Mouse (Mus musculus) midbrain, postnatal 0 days (tissue): Measurements from ENCODE around the gene Map3k14. TPM values are rescaled to one million over a fixed set of nuclear protein-coding genes. Genes with fewer than 3 reads are reported as not detected.
A peak's percentile ranks its signal among the peaks of the same experiment; 100 is the strongest.

Experiments
- ATAC-seq: fragments of 200-750 bp; cut with Nextera tagmentation; 2 replicates; pipeline ENCODE4 v1.8.0; 2017; ENCODE audit warnings: moderate number of reproducible peaks, mild to moderate bottlenecking, moderate TSS enrichment, moderate library complexity; ENCODE audit not compliant: low FRiP score
- DNase-seq: peaks from one replicate; pipeline ENCODE4 v3.0.0-alpha.2; 2015; ENCODE audit warnings: low spot score
- H3K27ac ChIP-seq: fragments of 300-500 bp; sonication (generic); 2 replicates; pipeline ENCODE4 v1.5.1; 2014; ENCODE audit warnings: low read depth, mild to moderate bottlenecking, low read length, mixed read lengths
- H3K27me3 ChIP-seq: fragments of 300-500 bp; sonication (generic); 2 replicates; pipeline ENCODE4 v1.6.1; 2014; ENCODE audit warnings: low read length, control low read depth, mixed read lengths; ENCODE audit not compliant: insufficient read depth
- H3K36me3 ChIP-seq: fragments of 300-500 bp; sonication (generic); 2 replicates; pipeline ENCODE4 v1.6.1; 2014; ENCODE audit warnings: low read length, control low read depth, mixed read lengths; ENCODE audit not compliant: insufficient read depth
- H3K4me1 ChIP-seq: fragments of 300-500 bp; sonication (generic); 2 replicates; pipeline ENCODE4 v1.6.1; 2014; ENCODE audit warnings: mild to moderate bottlenecking, control low read depth, antibody characterized with exemption, low read length, mixed read lengths; ENCODE audit not compliant: insufficient read depth
- H3K4me2 ChIP-seq: fragments of 300-500 bp; sonication (generic); 2 replicates; pipeline ENCODE4 v1.6.1; 2014; ENCODE audit warnings: low read depth, mild to moderate bottlenecking, low read length, mixed read lengths; ENCODE audit not compliant: poor library complexity, severe bottlenecking
- H3K4me3 ChIP-seq: fragments of 300-500 bp; sonication (generic); 2 replicates; pipeline ENCODE4 v1.5.1; 2014; ENCODE audit warnings: low read depth, mild to moderate bottlenecking, low read length, moderate library complexity
- H3K9ac ChIP-seq: fragments of 300-500 bp; sonication (generic); replicated peaks from 2 replicates; pipeline ENCODE4 v1.6.1; 2014; ENCODE audit warnings: mild to moderate bottlenecking, low read length, moderate library complexity, mixed read lengths; ENCODE audit not compliant: poor library complexity, severe bottlenecking
- H3K9me3 ChIP-seq: fragments of 300-500 bp; sonication (generic); 2 replicates; pipeline ENCODE4 v1.6.1; 2016; ENCODE audit warnings: low read length, control low read depth
- CTCF ChIP-seq: IDR thresholded peaks from 2 replicates; pipeline ENCODE4 v1.5.1; 2016; ENCODE audit warnings: antibody characterized with exemption, mild to moderate bottlenecking
- WGBS: fragments of 180-500 bp; shearing (Covaris S2); extraction: QIAGEN DNeasy Blood & Tissue Kit; methylation state at CpG from one replicate; pipeline ENCODE4 v1.1.7; 2014; 5-methylcytosine and 5-hydroxymethylcytosine counted together
- polyA plus RNA-seq: library from polyadenylated mRNA; unstranded; fragments of >200 nt; fragmentation: Nextera tagmentation; extraction: Ambion mirVana; gene quantifications from 2 replicates; pipeline ENCODE4 v1.2.1, GENCODE M21; 2015
- total RNA-seq: library from RNA; depleted of rRNA; stranded (reverse); fragments of >200 nt; gene quantifications from 2 replicates; pipeline ENCODE4 v1.2.3, GENCODE M21; 2014

The Map3k14 gene
- total and polyA plus RNA-seq, 2 experiments from 2014 or later: 1.7 to 6.1 TPM

DNA sequence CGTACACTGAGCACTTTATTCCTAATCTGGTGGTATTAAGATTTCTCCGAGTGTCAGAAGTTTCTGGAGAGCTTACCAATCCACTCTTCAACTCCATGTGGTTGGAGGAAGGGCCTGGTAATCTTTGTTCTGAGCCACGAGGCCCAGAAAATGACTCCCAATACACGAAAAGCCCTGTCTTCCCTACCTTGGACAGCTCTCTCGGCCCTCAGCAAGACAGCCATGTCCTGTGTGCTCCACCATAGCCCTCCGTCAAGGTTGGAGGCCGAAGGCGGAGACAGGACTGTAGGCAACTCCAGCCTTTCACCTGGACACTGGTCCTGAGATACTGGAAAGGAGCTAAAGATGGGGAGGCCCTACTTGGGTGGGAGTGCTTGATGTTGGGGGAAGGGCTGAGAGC, 57.0 kb downstream of the Map3k14 start:
- Histone ChIP-seq H3K36me3 (no peaks in the 10 kb centered on the region), H3K4me2 (no peak overlapping the region), H3K9ac (no peak overlapping the region), H3K4me1 (no peaks in the 10 kb centered on the region), H3K9me3 (no peaks in the 10 kb centered on the region), H3K27ac (no peak overlapping the region), H3K27me3 (no peaks in the 10 kb centered on the region), H3K4me3 (no peak overlapping the region)
- WGBS: 73% methylated on average over 8 of the region's 8 CpGs
- TF ChIP-seq CTCF: no peak
- no peak for DNase-seq
- no peak for ATAC-seq

DNA sequence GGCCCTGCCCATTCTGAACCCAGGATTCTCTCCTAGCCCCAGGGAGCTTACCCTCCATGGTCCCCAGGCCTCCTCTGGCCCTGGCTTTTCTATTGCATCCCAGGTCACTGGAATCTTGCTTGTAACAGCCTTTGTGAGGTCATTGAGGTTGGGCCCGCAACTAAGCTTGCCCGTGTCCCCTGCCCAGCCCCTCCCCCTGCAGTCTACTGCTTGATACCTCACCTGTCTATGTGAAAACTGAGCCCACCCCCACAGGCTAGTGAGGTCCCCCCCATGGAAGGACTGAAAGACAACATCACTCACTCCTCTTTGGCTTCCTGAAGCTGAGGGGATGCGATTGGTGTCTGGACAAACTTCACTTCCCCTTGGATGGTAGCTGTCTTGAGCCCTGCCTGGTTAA, 58.8 kb downstream of the Map3k14 start, which contains the start of gene 1700023F06Rik:
TSS of gene 1700023F06Rik (minus strand) at position 101 of the 400 bp plus-strand sequence.
- Histone ChIP-seq H3K9ac (no peak within 1 kb of the TSS), H3K9me3 (no peaks in the 10 kb centered on the region), H3K27ac (no peak within 1 kb of the TSS), H3K36me3 (no peaks in the 10 kb centered on the region), H3K4me2 (no peak within 1 kb of the TSS), H3K27me3 (no peaks in the 10 kb centered on the region), H3K4me3 (no peak within 1 kb of the TSS), H3K4me1 (no peaks in the 10 kb centered on the region)
- 92% methylated on average over 3 of the region's 3 CpGs for WGBS
- ATAC-seq: no peak
- no peak for TF ChIP-seq CTCF
- no peak for DNase-seq

DNA sequence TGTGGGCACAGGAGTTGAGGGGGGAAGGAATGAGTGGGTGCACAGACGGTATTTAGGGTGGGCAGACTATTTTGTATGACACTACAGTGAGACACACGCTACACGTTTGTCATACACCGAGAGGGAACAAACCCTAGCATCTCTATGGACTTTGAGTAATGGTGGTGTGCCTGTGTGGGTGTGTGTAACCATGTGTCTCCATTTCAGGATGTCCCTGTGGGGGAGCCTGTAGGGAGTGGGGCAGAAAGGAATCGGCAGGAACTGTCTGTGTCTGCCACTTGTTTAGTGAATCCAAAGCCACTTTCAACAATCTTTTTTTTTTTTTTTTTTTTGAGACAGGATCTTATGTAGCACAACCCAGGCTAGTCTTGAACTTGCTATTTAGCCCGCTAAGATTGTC, 61.1 kb downstream of the Map3k14 start:
- H3K27me3 ChIP-seq: no peaks in the 10 kb centered on the region
- no peak overlapping the region for H3K9ac ChIP-seq
- no peak overlapping the region for H3K4me2 ChIP-seq
- no peak for TF ChIP-seq CTCF
- no peaks in the 10 kb centered on the region; the same call in 1 of the 2 replicates for H3K4me1 ChIP-seq
- 92% methylated on average over 6 of the region's 6 CpGs for WGBS
- H3K27ac ChIP-seq: no peak overlapping the region
- H3K9me3 ChIP-seq: no peaks in the 10 kb centered on the region
- H3K4me3 ChIP-seq: no peak overlapping the region
- no peak for ATAC-seq
- no peaks in the 10 kb centered on the region for H3K36me3 ChIP-seq
- no peak for DNase-seq

- peaks cover 3% of the 10 kb centered on the region; the same call in 1 of the 2 replicates for H3K36me3 ChIP-seq
- no peak overlapping the region for H3K4me2 ChIP-seq
- no peak for ATAC-seq
- no peak overlapping the region for H3K9ac ChIP-seq
- no peak for TF ChIP-seq CTCF
- H3K4me1 ChIP-seq: peaks cover 9% of the 10 kb centered on the region; the same call in 1 of the 2 replicates
- H3K4me3 ChIP-seq: no peak overlapping the region
- peaks cover 7% of the 10 kb centered on the region for H3K27me3 ChIP-seq
- H3K27ac ChIP-seq: no peak overlapping the region
- H3K9me3 ChIP-seq: no peaks in the 10 kb centered on the region
- no peak for DNase-seq
These were observed 64.9 kb downstream of the Map3k14 start for GRCm38 (mm10) chr11:103202376-103202775.

- TF ChIP-seq CTCF: peak; percentile 35
- ATAC-seq: peak; percentile 47; the same call in 1 of the 2 replicates
- Histone ChIP-seq H3K9me3 (no peaks in the 10 kb centered on the region), H3K27ac (peak overlapping the region; percentile 32; the same call in 1 of the 2 replicates), H3K9ac (peak overlapping the region; percentile 3; the same call in 1 of the 2 replicates), H3K27me3 (peaks cover 14% of the 10 kb centered on the region), H3K4me3 (no peak overlapping the region), H3K36me3 (peaks cover 9% of the 10 kb centered on the region), H3K4me1 (peaks cover 9% of the 10 kb centered on the region; the same call in 1 of the 2 replicates), H3K4me2 (no peak overlapping the region)
- WGBS: 14% methylated on average over 6 of the region's 6 CpGs
- DNase-seq: peak; percentile 76
These were observed 65.6 kb downstream of the Map3k14 start for GRCm38 (mm10) chr11:103201664-103202063.

GRCm38 (mm10) chr11:103198911-103199803, 68.1 kb downstream of the Map3k14 start:
- Histone ChIP-seq H3K4me1 (peaks cover 9% of the 10 kb centered on the region; the same call in 1 of the 2 replicates), H3K27ac (peak overlapping the region; percentile 55), H3K9me3 (no peaks in the 10 kb centered on the region), H3K36me3 (peaks cover 30% of the 10 kb centered on the region), H3K4me2 (peak overlapping the region; percentile 97), H3K4me3 (peak overlapping the region; percentile 50), H3K9ac (peak overlapping the region; percentile 69), H3K27me3 (peaks cover 18% of the 10 kb centered on the region)
- ATAC-seq (peak; percentile 59; the same call in 1 of the 2 replicates), DNase-seq (peak; percentile 74)
- 1% methylated on average over 53 of the region's 59 CpGs for WGBS
- TF ChIP-seq CTCF: no peak
